Mouse (Mus musculus): ENCODE results near the gene Ppp1r13l.
A peak's percentile ranks its signal among the peaks of the same experiment; 100 is the strongest.

Gene Ppp1r13l

GRCm38 (mm10) chr7:19413525-19413924 lies 54.0 kb downstream of the Ppp1r13l start:
- DNase-seq (ENCODE audit: low spot score in 2 of 2): no peak

- DNase-seq (ENCODE audit: low spot score in 2 of 2): no peak
Measured at GRCm38 (mm10) chr7:19416590-19416989, 57.0 kb downstream of the Ppp1r13l start.

GRCm38 (mm10) chr7:19420121-19420520 lies 60.6 kb downstream of the Ppp1r13l start:
- no peak for DNase-seq (ENCODE audit: low spot score in 2 of 2)

- DNase-seq (ENCODE audit: low spot score in 2 of 2): peak; percentile 94 to 95
Measured at GRCm38 (mm10) chr7:19420821-19421636, 61.5 kb downstream of the Ppp1r13l start.

- DNase-seq (ENCODE audit: low spot score in 2 of 2): no peak
Measured at GRCm38 (mm10) chr7:19423083-19423482, 63.5 kb downstream of the Ppp1r13l start.

- no peak for DNase-seq (ENCODE audit: low spot score in 2 of 2)
Measured at GRCm38 (mm10) chr7:19424051-19424450, 64.5 kb downstream of the Ppp1r13l start.

- DNase-seq (ENCODE audit: low spot score in 2 of 2): no peak
Measured at GRCm38 (mm10) chr7:19426349-19426748, 66.8 kb downstream of the Ppp1r13l start.

GRCm38 (mm10) chr7:19426888-19427287 lies 67.3 kb downstream of the Ppp1r13l start:
- DNase-seq (ENCODE audit: low spot score in 2 of 2): no peak

All from right cerebral cortex, postnatal 10 days (tissue).